Mouse (Mus musculus) spleen, postnatal 10 days (tissue): Measurements from ENCODE around the gene Fam81a.

Source experiments
- DNase-seq, 2 experiments: peaks; one replicate each; pipeline ENCODE4 v3.0.0; 2021 to 2022; ENCODE audit warnings: low spot score in 2 of 2

The Fam81a gene

DNA sequence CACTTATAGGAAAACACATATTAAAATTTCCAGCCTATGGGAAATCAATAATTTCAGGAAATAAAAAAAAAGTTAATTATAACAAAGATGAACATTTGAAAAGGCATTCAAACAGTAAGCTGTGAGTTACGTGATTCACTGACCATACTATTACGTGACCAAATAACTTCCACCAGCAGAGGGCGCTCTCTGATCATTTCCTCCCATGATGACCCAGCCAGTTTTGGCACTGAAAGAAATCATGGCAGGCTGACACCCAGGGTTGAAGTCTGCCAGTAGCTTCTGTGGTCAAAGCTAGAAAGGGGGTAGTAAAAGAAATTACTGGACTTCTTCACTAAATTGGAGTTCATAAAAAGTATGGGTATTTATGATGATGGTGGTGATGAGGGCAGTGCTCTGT is 33.1 kb downstream of the Fam81a start:
- peak; percentile 60 to 86 for DNase-seq

DNA sequence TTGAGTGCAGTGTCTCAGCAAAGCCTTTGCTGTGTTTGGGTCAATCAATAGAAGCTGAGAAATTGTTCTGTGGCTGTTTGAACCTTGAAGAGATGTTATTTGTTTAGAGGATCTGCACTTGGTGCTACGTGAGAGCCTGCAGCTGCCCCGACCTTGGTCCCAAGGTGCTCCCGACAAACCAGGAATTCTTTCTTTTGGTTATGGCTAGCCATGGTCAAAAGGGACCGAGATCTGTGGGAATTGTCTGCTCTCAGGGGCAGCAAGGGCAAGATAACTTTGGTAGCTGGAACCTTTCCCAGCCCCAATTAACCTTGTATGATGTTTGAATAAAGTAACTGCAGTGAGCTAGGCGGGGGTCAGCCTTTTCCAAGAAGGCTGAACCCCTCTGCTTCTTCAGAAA is 34.2 kb downstream of the Fam81a start:
- no peak for DNase-seq

DNA sequence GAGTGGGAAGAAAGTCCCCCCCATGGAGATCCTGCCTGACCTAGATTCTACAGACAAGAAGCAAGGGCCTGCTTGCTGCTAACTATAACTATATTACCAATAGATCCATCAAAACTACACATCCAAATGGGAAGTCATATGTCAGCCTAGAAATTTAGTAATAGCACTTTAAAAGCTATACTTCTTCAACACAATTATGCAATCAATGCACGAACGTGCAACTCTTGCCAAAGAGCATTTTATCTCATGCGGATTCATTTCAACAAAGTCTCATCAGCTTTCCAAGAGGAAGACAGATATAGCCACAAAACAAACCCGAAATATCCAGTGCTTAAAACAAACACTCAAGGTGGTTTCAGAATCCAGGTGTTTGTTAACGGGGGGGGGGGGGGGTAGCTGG is 36.8 kb downstream of the Fam81a start:
- no peak for DNase-seq

DNA sequence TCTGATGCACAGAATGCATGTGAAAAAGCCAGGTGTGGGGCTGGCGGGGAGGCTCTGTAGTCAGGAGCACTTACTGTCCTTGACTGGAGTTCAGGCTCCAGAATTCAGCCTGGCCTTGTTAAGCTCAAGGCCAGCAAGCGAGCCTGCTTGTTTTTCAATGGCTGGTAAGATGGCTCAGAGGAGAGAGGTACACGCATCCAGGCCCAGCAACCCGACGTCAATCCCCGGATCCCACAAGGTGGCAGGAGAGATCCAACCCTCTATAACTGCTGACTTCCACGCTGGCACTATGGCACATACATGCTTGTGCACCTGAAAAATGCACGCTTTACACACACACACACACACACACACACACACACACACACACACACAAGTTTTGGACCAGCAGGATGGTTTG is 39.3 kb downstream of the Fam81a start:
- DNase-seq = no peak

DNA sequence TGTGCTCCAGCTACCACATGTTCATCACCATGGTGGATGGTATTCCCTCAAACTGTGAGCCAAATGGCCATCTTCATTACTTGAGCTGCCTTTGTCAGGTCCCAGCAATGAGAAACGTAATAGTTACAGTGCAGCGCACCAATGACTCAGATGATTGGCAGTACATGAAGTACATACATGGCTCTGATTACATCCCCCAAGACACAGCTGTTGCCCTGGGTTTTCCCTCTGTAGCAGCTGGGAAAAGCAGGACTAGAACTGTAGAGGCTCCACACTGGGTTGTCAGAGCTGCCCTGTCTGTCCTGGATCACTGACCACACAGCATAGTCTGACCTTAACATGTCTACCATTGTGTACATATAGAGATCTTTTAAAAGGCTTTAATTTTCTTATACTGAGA is 44.8 kb downstream of the Fam81a start:
- no peak for DNase-seq

DNA sequence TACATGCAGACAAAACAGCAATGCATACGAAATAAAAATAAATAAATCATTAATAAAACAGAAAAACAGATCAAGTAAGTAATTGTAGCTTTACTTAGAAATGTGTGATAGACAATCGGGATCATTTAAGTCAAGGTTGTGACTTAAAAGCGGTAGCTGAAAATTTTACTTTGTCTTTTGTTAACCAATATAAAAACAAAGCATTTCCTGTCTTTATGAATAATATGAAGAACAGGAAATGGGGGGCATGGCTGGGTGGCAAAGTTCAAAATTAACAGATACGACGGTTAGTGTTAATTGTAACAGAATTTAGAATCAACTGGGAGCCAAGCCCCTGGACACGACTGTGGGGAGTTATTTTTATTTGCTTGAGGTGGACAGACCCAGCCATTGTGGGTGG is 47.3 kb downstream of the Fam81a start:
- no peak for DNase-seq

DNA sequence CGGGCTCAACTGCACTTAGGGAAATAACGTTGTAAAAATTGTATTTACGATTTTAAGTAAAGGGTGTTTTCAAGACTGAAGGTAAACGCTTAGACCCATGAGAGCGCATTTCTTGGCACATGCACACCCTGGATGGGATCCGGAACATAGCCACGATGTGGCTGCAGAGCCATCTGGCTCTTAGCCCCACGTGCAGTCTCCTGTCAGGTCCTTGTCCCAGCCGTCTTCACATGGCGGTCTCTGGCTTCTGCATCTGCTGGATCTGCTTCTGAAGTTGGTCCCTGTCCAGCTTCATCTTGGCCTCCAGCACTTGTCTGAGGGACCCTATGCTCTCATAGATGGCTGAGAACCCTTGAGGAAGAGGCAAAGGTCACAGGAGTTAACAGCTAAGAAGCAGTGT is 51.8 kb downstream of the Fam81a start:
- DNase-seq = no peak

DNA sequence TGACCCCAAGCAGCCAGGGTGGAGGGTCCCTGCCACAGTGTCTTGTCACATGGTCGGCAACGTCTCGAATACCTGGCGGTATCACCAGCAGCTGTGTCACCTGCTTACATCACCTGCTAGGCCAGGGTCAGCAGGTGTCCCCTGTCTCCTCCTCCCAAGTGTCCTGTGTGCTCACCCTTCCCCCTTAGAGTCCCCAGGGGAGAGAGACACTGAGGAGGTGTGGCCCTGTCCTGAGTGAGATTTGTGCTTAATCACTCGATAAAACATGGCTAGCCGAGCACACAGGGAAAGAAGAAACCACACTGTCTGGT is 53.6 kb downstream of the Fam81a start:
- DNase-seq = no peak

DNA sequence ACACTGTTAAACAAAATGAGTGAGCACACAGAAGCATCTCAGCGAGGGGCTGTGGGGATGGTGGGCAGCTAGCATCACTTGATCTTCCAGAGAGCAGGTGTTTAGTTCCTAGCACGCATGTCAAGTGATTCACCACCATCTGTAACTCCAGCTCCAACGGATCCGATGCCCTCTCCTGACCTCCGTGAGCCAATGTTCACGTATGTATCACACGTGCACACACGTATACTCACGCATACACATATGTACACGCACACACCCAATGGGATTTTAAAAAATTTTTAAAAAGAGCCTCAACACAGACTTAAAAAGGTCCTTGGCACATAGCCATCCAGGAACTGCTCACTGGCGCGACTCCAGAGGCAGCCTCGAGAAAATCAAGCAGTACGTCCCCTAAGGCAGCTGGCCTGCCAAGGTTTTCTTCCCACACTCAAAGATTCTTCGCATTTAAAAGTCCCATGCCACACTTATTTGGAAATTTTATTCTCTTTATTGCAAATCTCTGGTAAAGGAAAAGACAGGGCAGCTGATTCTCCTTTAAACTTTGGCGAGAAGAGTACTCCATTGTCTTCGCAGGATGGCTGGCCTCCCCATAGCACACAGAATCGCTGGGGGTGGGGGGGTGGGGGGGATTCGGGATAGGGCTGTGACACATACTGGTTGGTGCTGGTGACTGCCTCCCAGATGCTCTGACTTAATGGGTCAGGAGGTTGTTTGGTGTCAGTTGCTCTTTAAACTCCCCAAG is 54.1 kb downstream of the Fam81a start:
- no peak for DNase-seq

DNA sequence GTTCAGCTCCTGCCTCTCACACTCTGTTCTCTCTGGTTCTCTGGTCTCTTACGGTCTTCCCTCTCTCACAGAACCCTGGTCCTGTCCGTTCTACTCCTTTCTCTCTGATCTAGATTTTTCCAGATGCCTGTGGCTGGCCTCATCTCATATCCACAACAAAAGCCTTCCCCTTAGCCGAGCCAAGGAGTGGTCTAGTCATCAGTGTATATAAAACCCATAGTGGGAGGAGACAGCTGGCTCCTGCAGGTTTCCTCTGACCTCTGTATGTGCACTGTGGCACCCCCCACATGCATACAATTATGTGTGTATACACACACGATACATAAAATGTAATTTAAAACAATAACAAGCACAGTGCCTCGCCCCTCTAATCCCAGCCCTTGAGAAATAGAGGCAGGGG is 55.0 kb downstream of the Fam81a start:
- DNase-seq = no peak

DNA sequence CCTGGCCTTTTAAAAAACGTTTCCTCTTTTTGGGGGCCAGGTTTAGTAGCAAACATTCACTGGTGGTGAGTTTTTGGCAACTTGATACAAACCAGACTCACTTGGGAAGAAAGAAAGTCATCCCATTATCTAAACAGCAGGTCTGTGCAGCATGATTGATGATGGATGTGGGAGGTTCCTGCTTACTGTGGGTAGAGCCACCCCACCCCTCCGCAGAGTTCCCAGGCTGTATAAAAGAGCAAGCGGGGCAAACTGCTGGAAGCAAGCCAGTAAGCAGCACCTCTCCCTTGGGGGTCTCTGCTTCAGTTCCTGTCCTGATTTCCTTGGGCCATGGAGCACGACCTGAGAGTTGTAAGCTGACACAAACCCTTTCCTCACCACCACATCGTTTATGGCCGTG is 56.3 kb downstream of the Fam81a start:
- no peak for DNase-seq

DNA sequence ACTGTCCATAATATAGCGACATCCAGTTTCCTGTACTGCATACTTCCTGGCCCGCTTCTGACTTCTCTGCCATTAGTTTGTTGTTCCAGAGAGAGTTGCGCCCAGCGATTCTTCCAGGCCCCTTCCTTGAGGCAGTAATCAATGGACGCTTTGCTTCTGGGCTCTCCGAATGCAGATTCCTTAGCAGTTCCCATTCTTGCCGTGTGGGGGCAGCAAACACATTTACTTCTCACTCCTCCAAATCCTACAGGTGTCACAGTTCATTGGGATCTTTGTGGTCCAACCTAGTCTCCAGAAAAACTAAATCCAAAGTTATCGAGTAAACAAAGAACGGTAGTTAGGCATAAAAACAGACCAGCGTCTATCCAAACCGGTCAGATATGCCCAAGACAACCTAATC is 58.3 kb downstream of the Fam81a start:
- peak; percentile 24 to 48 for DNase-seq

DNA sequence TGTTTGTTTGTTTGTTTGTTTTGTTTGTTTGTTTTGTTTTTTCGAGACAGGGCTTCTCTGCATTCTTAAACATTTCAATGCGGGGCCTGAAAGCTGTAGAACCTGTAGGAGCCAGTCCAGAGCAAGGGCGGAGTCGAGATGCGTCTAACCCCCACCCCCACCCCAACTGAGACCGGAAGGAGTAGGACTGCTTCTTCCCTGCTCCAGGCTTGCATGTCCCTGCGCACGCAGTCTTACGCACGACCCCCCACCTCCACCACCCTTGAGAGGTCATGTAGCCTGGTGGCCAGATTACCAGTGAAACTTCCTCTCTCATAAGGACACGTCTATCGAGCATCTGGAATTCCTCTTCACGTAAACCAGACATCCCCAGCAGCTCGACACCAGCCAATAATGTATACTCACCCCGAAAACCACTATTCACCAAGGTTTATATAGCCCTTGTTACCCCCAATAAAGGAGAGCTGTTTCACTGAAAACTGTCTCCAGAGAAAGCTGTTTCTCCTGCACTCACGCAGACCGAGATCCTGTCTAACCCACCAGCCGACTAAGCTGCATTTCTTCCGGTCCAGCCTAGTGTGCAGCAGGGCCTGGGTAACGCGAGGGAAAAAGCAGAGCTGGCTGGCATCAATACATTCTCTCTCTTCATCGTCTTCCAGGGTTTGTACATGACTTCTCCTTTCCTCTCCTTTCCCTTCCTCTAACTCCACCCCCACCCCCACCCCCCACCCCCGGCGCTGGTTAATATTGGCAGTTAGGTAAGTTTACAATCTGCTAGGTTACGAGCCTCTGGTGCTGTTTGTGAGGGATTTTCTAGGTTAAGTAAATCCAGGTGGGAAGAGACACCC is 59.8 kb downstream of the Fam81a start:
- no peak for DNase-seq

DNA sequence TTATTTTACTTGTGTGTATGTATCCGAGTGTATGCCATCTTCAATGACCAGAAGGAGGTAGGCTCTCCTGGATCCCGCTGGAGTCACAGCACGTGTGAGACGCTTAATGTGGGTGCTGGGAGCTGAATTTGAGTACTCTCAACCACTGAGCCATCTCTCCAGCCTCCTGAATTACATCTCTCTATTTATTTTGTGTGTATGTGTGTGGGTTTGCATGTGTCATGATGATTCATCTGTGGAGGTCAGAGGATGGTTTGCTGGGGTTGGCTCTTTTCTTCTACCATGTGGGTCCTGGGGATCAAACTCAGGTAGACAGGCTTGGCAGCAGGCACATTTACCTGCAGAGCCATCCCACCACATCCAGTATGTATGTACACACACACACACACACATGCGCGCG is 60.6 kb downstream of the Fam81a start:
- no peak for DNase-seq

DNA sequence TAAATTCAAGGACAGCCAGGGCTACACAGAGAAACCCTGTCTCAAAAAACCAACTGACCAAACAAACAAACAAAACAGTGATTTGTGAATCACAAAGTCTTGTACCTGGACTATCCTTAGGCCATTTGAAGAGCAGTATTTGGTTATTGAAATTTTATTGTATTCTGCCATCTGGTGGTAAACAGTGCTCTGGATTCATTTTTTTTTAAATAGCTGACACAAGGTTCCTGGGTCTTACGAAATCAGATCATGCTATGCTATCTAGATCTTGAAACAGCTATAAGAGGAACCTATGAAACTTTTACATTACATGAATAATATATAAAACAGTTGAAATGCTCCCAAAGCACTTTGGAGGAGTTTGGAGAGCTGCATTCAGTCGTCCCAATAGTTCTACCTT is 61.4 kb downstream of the Fam81a start:
- DNase-seq = no peak

DNA sequence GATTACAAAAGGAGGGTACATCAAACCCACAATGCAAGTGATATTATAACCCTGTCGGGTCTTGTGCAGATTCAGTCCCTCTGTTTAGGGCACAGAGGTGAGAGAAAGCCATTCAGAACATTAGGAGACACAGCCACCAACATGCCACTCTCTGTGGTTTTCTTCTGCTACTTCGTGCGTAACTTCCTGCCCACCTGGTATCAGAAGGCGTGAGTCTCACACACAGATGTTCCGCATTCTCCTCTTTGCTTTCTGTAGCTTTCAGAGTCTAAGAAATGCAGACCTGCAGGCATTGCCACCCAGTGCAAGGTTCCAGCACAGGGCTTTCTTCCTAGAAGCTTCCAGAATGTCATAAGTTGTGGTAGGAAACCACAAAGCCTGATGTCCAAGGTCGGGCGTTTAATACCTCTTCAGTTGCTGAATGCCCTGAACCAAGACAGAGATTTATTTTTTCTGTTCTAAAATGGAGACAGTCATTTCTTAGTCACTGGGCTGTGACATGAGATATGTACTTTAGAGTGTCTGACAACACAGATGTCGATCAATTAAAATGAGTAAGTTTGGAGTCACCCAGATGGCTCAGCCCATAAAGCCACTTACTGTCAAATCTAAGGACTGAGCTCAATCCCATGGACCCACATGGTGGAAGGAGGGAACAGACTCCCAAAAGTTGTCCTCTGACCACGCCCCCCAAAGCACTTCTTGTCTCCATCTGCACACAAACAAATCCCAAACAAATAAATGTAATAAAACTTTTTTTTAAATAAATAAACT is 62.1 kb downstream of the Fam81a start:
- peak in 1 of 2 experiments; percentile 56 for DNase-seq

DNA sequence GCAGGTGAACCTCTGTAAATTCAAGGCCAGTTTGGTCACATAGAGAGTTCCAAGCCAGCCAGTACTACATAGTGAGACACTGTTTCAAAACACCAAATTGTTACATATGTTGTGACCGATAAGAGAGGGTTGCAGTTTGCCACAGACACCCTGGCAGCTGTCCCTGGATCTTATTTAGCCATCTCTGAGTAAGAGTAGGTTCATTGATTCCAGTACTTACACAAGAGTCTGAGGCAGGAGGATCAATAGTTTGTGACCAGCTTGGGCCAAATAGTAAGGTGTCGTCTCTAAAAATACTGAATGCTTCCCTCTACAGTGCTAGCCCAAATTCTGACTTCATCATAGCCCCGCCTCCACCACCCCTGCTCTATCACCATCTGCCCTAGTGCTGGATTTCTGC is 64.3 kb downstream of the Fam81a start:
- DNase-seq = no peak

DNA sequence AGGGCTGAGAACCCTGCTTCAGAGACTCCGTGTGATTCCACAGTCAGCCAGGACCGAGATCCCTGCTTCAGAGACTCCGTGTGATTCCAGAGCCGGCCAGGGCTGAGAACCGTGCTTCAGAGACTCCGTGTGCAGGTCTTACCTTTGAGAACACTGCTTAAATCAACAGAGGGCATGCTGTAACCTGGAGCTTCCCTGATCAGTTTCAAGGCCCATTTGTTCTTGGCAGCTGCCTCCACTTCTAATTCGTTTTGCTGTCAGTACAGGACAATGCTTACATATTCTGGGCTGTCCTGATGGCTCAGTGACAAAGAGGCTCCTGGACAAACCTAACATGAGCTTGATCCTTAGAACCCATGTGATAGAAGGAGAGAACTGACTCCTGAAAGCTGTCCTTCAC is 65.2 kb downstream of the Fam81a start:
- DNase-seq = no peak

DNA sequence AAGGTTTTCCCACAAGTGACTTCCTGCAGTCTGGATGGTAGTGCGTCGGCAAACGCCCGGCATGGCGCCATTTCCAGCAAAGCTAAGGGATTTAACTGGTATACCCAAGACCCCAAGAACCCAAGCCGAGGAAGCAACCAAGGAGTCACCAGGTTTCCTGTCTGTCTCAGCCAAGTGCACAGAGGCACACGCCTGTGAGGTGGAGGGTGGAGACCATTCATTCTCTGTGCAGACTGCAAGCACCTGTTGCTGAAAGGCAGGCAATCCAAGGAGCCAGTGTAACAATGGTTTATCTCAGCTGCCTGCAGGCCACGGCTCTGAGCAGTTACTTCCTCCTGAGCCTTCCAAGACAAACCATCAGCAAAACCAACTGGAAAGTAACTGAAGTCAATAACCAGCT is 70.0 kb downstream of the Fam81a start:
- DNase-seq = no peak

DNA sequence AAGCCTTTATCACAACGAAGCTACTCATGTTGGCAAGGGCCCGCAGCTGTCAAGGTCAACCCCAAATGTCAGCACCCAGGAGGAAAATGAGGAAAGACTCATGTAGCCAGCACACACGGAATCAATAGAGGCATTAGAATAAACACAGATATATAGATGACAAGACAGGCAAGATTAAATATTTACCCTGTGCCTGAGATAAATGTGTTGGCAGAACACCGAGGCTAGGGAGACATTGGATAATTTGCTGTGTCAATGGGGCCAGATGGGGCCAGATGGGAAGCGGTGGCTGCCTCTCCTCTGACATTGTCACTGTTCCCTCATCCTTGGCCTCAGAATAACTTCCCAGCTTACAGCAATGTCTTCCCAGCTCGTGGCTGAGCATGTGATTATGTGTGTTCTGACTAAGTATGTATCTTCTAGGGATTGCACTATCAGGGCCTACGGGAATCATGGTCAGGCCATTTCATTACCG is 72.4 kb downstream of the Fam81a start:
- no peak for DNase-seq

DNA sequence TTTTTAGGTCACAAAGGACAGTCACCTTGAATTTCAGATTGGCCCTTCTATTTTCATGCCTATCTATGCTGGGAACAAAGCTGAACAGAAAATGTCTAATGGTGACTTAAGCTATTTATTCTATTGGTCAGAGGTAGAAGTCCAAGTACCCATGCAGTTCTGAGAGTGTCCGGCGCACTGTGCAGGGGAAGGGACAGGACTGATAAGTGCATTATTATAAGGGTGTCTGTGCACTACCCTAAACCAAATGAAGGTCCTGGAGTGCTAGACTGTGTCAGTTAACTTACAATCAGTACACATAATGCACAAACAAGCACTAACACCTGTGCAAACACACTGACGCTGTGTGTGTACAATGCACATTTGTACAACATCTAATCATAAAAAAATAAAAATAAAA is 74.9 kb downstream of the Fam81a start:
- no peak for DNase-seq

DNA sequence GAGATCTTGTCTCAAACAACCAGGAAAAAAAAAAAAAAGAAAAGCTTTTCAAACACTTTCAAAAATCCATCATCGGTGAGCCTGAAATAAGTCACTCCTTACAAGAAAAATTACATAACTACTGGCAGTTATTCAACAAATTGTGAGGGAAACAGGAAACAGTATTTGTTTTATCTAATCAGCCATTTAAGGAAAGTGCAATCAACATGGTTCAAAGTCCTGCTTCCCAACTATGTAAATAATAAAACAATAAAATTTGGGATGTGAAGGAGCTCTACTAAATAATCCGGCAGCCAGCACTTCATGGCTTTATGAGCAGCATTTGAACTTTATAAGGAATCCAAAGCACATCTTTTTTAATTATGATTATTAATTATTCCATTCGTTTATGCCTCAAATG is 80.3 kb downstream of the Fam81a start:
- no peak for DNase-seq

DNA sequence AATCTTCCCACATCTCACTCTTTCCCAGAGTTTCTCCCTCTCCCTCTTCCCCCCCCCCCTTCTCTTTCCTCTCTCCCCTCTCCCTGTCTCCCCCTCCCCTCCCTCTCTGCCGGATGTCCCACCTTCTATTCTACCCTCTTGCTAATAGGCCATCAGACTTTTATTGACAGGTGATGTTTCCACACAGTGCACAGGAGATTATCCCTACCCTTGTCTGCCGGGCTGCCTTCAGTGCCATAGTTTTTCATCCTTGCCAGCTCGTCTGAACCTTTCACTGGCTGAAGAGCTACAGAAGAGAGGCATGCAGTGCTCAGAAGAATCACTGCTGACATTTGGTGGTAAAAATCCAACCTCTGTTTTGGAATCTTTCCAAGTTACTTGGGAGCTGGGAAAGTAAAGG is 88.9 kb downstream of the Fam81a start:
- no peak for DNase-seq
